12 mouse cellular contexts compared by ENCODE assay signal in the genomic region with DNA sequence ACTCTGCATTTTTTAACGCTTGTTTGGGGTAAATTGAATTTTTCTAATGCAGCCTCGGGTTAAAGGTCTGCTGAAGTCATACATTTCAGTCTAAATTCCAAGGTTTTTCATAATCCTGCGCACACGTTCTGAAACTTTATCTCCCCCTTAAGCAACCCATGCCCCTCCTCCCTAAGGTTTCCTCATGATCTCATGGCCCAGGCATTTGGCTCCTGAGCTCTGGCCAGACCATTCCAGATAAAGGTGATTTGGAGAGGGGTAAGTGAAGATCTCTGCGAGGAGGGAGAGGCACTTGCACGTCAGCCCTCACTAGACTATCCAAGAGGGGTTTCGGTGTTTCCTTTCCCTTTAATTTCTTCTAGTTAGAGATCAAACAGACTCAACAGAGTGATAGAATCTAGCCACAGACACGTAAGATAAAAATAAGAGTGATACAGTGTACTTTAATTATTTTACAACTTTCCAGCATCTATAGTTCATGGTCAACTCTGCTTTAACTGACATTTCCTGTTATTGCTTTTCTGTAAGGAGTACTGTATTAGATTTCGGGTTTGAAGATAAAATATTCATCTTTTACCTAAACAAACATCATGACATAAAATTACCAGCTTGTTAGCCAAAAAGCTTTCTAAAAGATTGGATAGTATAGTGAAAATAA. TPM values are rescaled to one million over a fixed set of nuclear protein-coding genes. Genes with fewer than 3 reads are reported as not detected.
A peak's percentile ranks its signal among the peaks of the same experiment; 100 is the strongest.
DNase-seq lines count a peak whose midpoint lies in the region; ATAC-seq and TF ChIP-seq lines count a peak whose summit lies in the region.
"Had no signal": no experiment of that assay in that cellular context is flagged by ENCODE, and none has a peak within 500 bp of the region (broad histone marks: within the 10 kb centered on the region; RNA-seq: fewer than 3 reads in every experiment).

No protein-coding gene starts in this region.

- intact Hi-C loops in gastrocnemius, postnatal 36 days (cut with DNase I): no loop called here

- no peak overlapping the region for H3K27ac ChIP-seq in limb, embryonic 14.5 days (replicated peaks; ENCODE audit: low read depth, low read length)
- H3K27ac ChIP-seq in forebrain, postnatal 0 days (ENCODE audit: low read depth, low read length): no peak overlapping the region
- H3K27ac ChIP-seq: forebrain, embryonic 12.5 days; liver, embryonic 14.5 days; neural tube, embryonic 12.5 days had no signal

- no peak for TF ChIP-seq POLR2A in limb, embryonic 14.5 days (IDR thresholded peaks at IDR 0.05; ENCODE audit: borderline replicate concordance, extremely low read depth, insufficient read depth, insufficient read length)

- H3K36me3 ChIP-seq in limb, embryonic 14.5 days (ENCODE audit: control insufficient read depth, insufficient read depth, low read length): no peaks in the 10 kb centered on the region
- H3K36me3 ChIP-seq in forebrain, postnatal 0 days (ENCODE audit: insufficient read depth): no peaks in the 10 kb centered on the region
- H3K36me3 ChIP-seq: forebrain, embryonic 12.5 days; neural tube, embryonic 12.5 days had no signal

- no peak overlapping the region for H3K9ac ChIP-seq in limb, embryonic 14.5 days (ENCODE audit: low read depth, low read length, severe bottlenecking)
- no peak overlapping the region for H3K9ac ChIP-seq in forebrain, postnatal 0 days
- H3K9ac ChIP-seq: forebrain, embryonic 12.5 days; liver, embryonic 14.5 days; neural tube, embryonic 12.5 days had no signal

- TF ChIP-seq CTCF in forebrain, postnatal 0 days (IDR thresholded peaks at IDR 0.05; ENCODE audit: low read depth): no peak

- peak; percentile 60 for ATAC-seq in limb, embryonic 14.5 days (ENCODE audit: low FRiP score, low read depth)
- no peak for ATAC-seq in forebrain, postnatal 0 days

- 34% methylated on average over 9 of the region's 9 CpGs for WGBS in limb, embryonic 14.5 days
- 71% methylated on average over 9 of the region's 9 CpGs for WGBS in forebrain, postnatal 0 days

- H3K4me1 ChIP-seq in limb, embryonic 14.5 days (ENCODE audit: control insufficient read depth, insufficient read depth, low read length): peaks cover 10% of the 10 kb centered on the region
- H3K4me1 ChIP-seq in forebrain, postnatal 0 days (ENCODE audit: insufficient read depth): no peaks in the 10 kb centered on the region

- H3K4me3 ChIP-seq in limb, embryonic 14.5 days (replicated peaks; ENCODE audit: low read length): no peak overlapping the region
- H3K4me3 ChIP-seq in forebrain, postnatal 0 days (ENCODE audit: low read depth, low read length): no peak overlapping the region
- H3K4me3 ChIP-seq: forebrain, embryonic 12.5 days; neural tube, embryonic 12.5 days had no signal

- no peaks in the 10 kb centered on the region for H3K9me3 ChIP-seq in limb, embryonic 14.5 days (ENCODE audit: control insufficient read depth, low read length)
- H3K9me3 ChIP-seq in forebrain, postnatal 0 days (ENCODE audit: low read length): no peaks in the 10 kb centered on the region
- H3K9me3 ChIP-seq: forebrain, embryonic 12.5 days; neural tube, embryonic 12.5 days had no signal

- peak; percentile 32 for DNase-seq in urinary bladder, postnatal 14 days (ENCODE audit: low spot score)
- DNase-seq in urinary bladder, adult 2 months (ENCODE audit: low spot score): no peak
- peak; percentile 48 for DNase-seq in heart, adult 8-10 months (ENCODE audit: low spot score)
- peak; percentile 57 for DNase-seq in limb, embryonic 14.5 days (ENCODE audit: low spot score)
- DNase-seq in yolk sac, embryonic 10.5 days (ENCODE audit: low spot score): peak; percentile 75
- no peak for DNase-seq in forebrain, postnatal 0 days
- DNase-seq in thymus, postnatal 0 days (ENCODE audit: low spot score): no peak
- DNase-seq in gastrocnemius, postnatal 36 days: no peak
- DNase-seq: kidney, adult 8-10 months had no signal

- no peaks in the 10 kb centered on the region for H3K27me3 ChIP-seq in limb, embryonic 14.5 days (ENCODE audit: control insufficient read depth, insufficient read depth, low read length)
- H3K27me3 ChIP-seq in forebrain, postnatal 0 days (ENCODE audit: insufficient read depth, low read length): no peaks in the 10 kb centered on the region
- H3K27me3 ChIP-seq: neural tube, embryonic 12.5 days had no signal

- 0 out of 2 replicates have a peak overlapping the region, but pooled peaks have one; percentile 0 for H3K4me2 ChIP-seq in limb, embryonic 14.5 days (replicated peaks; ENCODE audit: low read depth, low read length, severe bottlenecking)
- H3K4me2 ChIP-seq in forebrain, postnatal 0 days (ENCODE audit: low read depth): no peak overlapping the region
- H3K4me2 ChIP-seq: forebrain, embryonic 12.5 days; neural tube, embryonic 12.5 days had no signal

RNA-seq across cellular contexts. Expression of a gene that starts 35.0 kb away (rescaled TPM):
- polyA plus RNA-seq in urinary bladder, adult 2 months (2012; rRNA removed): 50.0 and 53.2 TPM in 2 replicates
- 10 to 100 TPM; 36.0 to 49.3 (median 42.0) TPM for total RNA-seq in heart, adult 8-10 months (2022)
- polyA plus RNA-seq in limb, embryonic 14.5 days (2012; rRNA removed): 24.5 and 24.7 TPM in 2 replicates
- polyA plus RNA-seq in limb, embryonic 14.5 days (2014; fragmentation: Nextera tagmentation; extraction: Ambion mirVana): 79.1 and 86.4 TPM in 2 replicates
- total RNA-seq in forebrain, postnatal 0 days (2014; rRNA removed): 78.8 and 87.1 TPM in 2 replicates
- 100.0 and 146 TPM in 2 replicates for polyA plus RNA-seq in forebrain, postnatal 0 days (2015; fragmentation: Nextera tagmentation; extraction: Ambion mirVana)
- polyA plus RNA-seq in thymus, postnatal 0 days (2015; fragmentation: Nextera tagmentation; extraction: Ambion mirVana): 61.2 and 74.9 TPM in 2 replicates
- 10 to 100 TPM; 19.3 to 32.5 TPM for total RNA-seq in gastrocnemius, postnatal 36 days (2021)

Comparison
In these comparisons a context has a peak if more than half of its experiments do, and no peak if none do; other contexts are left out.
1. DNase-seq: peak in urinary bladder, postnatal 14 days (single experiment), heart, adult 8-10 months (single experiment), limb, embryonic 14.5 days (single experiment) and yolk sac, embryonic 10.5 days (single experiment); none in urinary bladder, adult 2 months (single experiment), forebrain, postnatal 0 days (single experiment), thymus, postnatal 0 days (single experiment) and gastrocnemius, postnatal 36 days (0 of 2).